Mouse (Mus musculus): ENCODE data around the gene Dnajc28.

DNA sequence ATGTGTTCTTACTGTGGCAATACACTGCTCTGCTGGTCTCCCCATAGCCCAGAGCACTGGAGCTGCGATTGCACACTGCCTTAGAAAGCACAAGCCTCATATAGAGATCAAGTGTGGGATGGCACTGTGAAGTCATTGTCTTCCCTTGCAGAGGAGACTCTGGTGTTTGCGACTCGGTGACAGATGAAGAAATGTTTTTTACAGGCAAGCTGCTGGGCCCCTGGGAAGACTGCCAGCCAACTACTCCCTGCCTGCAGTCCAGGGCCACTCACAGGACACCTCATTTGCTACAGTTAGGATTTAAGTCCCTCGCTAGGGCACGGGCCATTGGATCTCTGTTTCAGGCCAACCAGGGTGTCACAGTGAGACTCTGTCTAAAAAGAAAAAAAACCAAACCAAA lies 13.6 kb upstream of the Dnajc28 start:
- no peak for TF ChIP-seq CTCF (IDR thresholded peaks at IDR 0.05; ENCODE audit: low read depth, low read length)
- TF ChIP-seq POLR2A (IDR thresholded peaks at IDR 0.05; ENCODE audit: borderline replicate concordance, low read depth, low read length): no peak

Data from bone marrow macrophage, adult 2 months (primary cell).